Mouse (Mus musculus) cerebellum, postnatal 25 days (tissue): ENCODE results near the gene Actl6a.
"Not testable (repeated sequence)": the region's sequence is repeated elsewhere in the genome, so short reads cannot be mapped to it uniquely, and the experiment has no call there.

Source experiments
- DNase-seq, 2 experiments: peaks; one replicate each; pipeline ENCODE4 v3.0.0; 2021; ENCODE audit warnings: mixed read lengths in 2 of 2

Gene Actl6a

GRCm38 (mm10) chr3:32705647-32706348 is at the start of gene Actl6a:
Gene Actl6a, plus strand, starts transcription at chr3:32706298.
- not testable (repeated sequence) for DNase-seq

- no peak for DNase-seq
Measured at GRCm38 (mm10) chr3:32656398-32656994, 49.6 kb upstream of the Actl6a start.

GRCm38 (mm10) chr3:32658401-32658800 is 47.7 kb upstream of the Actl6a start:
- DNase-seq = no peak

- DNase-seq = no peak
Measured at GRCm38 (mm10) chr3:32658821-32659220, 47.3 kb upstream of the Actl6a start.

- DNase-seq = no peak
Measured at GRCm38 (mm10) chr3:32659506-32659905, 46.6 kb upstream of the Actl6a start.

- no peak for DNase-seq
Measured at GRCm38 (mm10) chr3:32660276-32660675, 45.8 kb upstream of the Actl6a start.

- no peak for DNase-seq
Measured at GRCm38 (mm10) chr3:32660831-32661555, 45.1 kb upstream of the Actl6a start.

GRCm38 (mm10) chr3:32661556-32661930 is 44.6 kb upstream of the Actl6a start:
- DNase-seq = no peak

GRCm38 (mm10) chr3:32668256-32668959 is 37.7 kb upstream of the Actl6a start:
- no peak for DNase-seq

- peak in 1 of 2 experiments; percentile 6 for DNase-seq
Measured at GRCm38 (mm10) chr3:32669211-32669610, 36.9 kb upstream of the Actl6a start.

GRCm38 (mm10) chr3:32670196-32670595 is 35.9 kb upstream of the Actl6a start:
- no peak for DNase-seq

- DNase-seq = no peak
Measured at GRCm38 (mm10) chr3:32673151-32673550, 32.9 kb upstream of the Actl6a start.

GRCm38 (mm10) chr3:32676393-32676792 is 29.7 kb upstream of the Actl6a start:
- no peak for DNase-seq

- DNase-seq = no peak
Measured at GRCm38 (mm10) chr3:32682910-32683531, 23.1 kb upstream of the Actl6a start.

GRCm38 (mm10) chr3:32684631-32685030 is 21.5 kb upstream of the Actl6a start:
- no peak for DNase-seq

GRCm38 (mm10) chr3:32686537-32686936 is 19.6 kb upstream of the Actl6a start:
- DNase-seq = no peak

GRCm38 (mm10) chr3:32687156-32687555 is 18.9 kb upstream of the Actl6a start:
- DNase-seq = no peak

- DNase-seq = no peak
Measured at GRCm38 (mm10) chr3:32689567-32689999, 16.5 kb upstream of the Actl6a start.

GRCm38 (mm10) chr3:32690008-32690407 is 16.1 kb upstream of the Actl6a start:
- no peak for DNase-seq

- DNase-seq = no peak
Measured at GRCm38 (mm10) chr3:32690901-32691300, 15.2 kb upstream of the Actl6a start.

- no peak for DNase-seq
Measured at GRCm38 (mm10) chr3:32691841-32692240, 14.3 kb upstream of the Actl6a start.

GRCm38 (mm10) chr3:32694211-32694610 is 11.9 kb upstream of the Actl6a start:
- no peak for DNase-seq
